In genomic region chr7:144563456-144564155, GRCm38 (mm10) we compare ENCODE assay signal across 12 mouse cellular contexts. TPM values are rescaled to one million over a fixed set of nuclear protein-coding genes. Genes with fewer than 3 reads are reported as not detected.
A peak's percentile ranks its signal among the peaks of the same experiment; 100 is the strongest.
DNase-seq lines count a peak whose midpoint lies in the region; ATAC-seq lines count a peak whose summit lies in the region.
"Had no signal": no experiment of that assay in that cellular context is flagged by ENCODE, and none has a peak within 500 bp of the region (broad histone marks: within the 10 kb centered on the region; RNA-seq: fewer than 3 reads in every experiment).

No protein-coding gene starts in this region.

- H3K9ac ChIP-seq in heart, embryonic 11.5 days (ENCODE audit: low read depth, low read length) = no peak overlapping the region
- no peak overlapping the region for H3K9ac ChIP-seq in limb, embryonic 15.5 days
- H3K9ac ChIP-seq in hindbrain, embryonic 11.5 days (ENCODE audit: low read depth, low read length) = no peak overlapping the region
- no peak overlapping the region for H3K9ac ChIP-seq in liver, embryonic 11.5 days (ENCODE audit: low read depth, low read length)
- H3K9ac ChIP-seq: forebrain, embryonic 15.5 days; intestine, embryonic 15.5 days; liver, embryonic 14.5 days had no signal

- no peaks in the 10 kb centered on the region for H3K27me3 ChIP-seq in heart, embryonic 11.5 days (ENCODE audit: control insufficient read depth, insufficient read depth, low read length)
- no peaks in the 10 kb centered on the region for H3K27me3 ChIP-seq in limb, embryonic 15.5 days
- 0 out of 2 replicates have a peak, but pooled peaks cover 2% of the 10 kb centered on the region for H3K27me3 ChIP-seq in hindbrain, embryonic 11.5 days (ENCODE audit: control insufficient read depth, insufficient read depth, low read length)
- H3K27me3 ChIP-seq in liver, embryonic 11.5 days (replicated peaks; ENCODE audit: control insufficient read depth, insufficient read depth, low read length) = no peaks in the 10 kb centered on the region; the same call in 1 of the 2 replicates
- H3K27me3 ChIP-seq: forebrain, embryonic 15.5 days; intestine, embryonic 15.5 days had no signal

- DNase-seq in heart, postnatal 4 days = peak; percentile 54
- DNase-seq in NIH3T3 (ENCODE audit: low read depth) = peak; percentile 62
- peak; percentile 81 for DNase-seq in fat pad, adult 2 months (ENCODE audit: extremely low read depth, low read depth, low spot score)
- no peak for DNase-seq in hindbrain, embryonic 11.5 days (ENCODE audit: low spot score)
- no peak for DNase-seq in liver, embryonic 11.5 days (ENCODE audit: low spot score)
- DNase-seq: heart, postnatal 36 days; thymus, adult 18-20 months had no signal

- ATAC-seq in heart, embryonic 11.5 days (replicated peaks; ENCODE audit: insufficient number of reproducible peaks, low FRiP score, low TSS enrichment) = no peak
- no peak for ATAC-seq in limb, embryonic 15.5 days (ENCODE audit: insufficient number of reproducible peaks, low FRiP score, low TSS enrichment, low read depth)
- ATAC-seq in hindbrain, embryonic 11.5 days (ENCODE audit: low FRiP score) = no peak
- no peak for ATAC-seq in liver, embryonic 11.5 days (replicated peaks; ENCODE audit: low FRiP score)
- ATAC-seq: forebrain, embryonic 15.5 days; intestine, embryonic 15.5 days had no signal

- no peak overlapping the region for H3K27ac ChIP-seq in heart, embryonic 11.5 days (ENCODE audit: low read depth, low read length)
- peak overlapping the region; percentile 50; the same call in 1 of the 2 replicates for H3K27ac ChIP-seq in limb, embryonic 15.5 days
- H3K27ac ChIP-seq in hindbrain, embryonic 11.5 days (ENCODE audit: low read depth, low read length) = no peak overlapping the region
- H3K27ac ChIP-seq in liver, embryonic 11.5 days (ENCODE audit: low read depth, low read length) = no peak overlapping the region
- H3K27ac ChIP-seq: forebrain, embryonic 15.5 days; intestine, embryonic 15.5 days; liver, embryonic 14.5 days had no signal

- no peaks in the 10 kb centered on the region for H3K4me1 ChIP-seq in heart, embryonic 11.5 days (ENCODE audit: control insufficient read depth, insufficient read depth, low read length)
- peaks cover 5% of the 10 kb centered on the region; the same call in 1 of the 2 replicates for H3K4me1 ChIP-seq in limb, embryonic 15.5 days
- H3K4me1 ChIP-seq in hindbrain, embryonic 11.5 days (replicated peaks; ENCODE audit: control insufficient read depth, insufficient read depth, low read length) = no peaks in the 10 kb centered on the region
- H3K4me1 ChIP-seq in liver, embryonic 11.5 days (replicated peaks; ENCODE audit: control insufficient read depth, insufficient read depth, low read length) = no peaks in the 10 kb centered on the region
- H3K4me1 ChIP-seq: forebrain, embryonic 15.5 days had no signal

- H3K36me3 ChIP-seq in heart, embryonic 11.5 days (ENCODE audit: control insufficient read depth, insufficient read depth, low read length) = no peaks in the 10 kb centered on the region
- no peaks in the 10 kb centered on the region for H3K36me3 ChIP-seq in limb, embryonic 15.5 days
- H3K36me3 ChIP-seq in hindbrain, embryonic 11.5 days (ENCODE audit: control insufficient read depth, insufficient read depth, low read length) = no peaks in the 10 kb centered on the region
- H3K36me3 ChIP-seq in liver, embryonic 11.5 days (ENCODE audit: control insufficient read depth, insufficient read depth, low read length) = no peaks in the 10 kb centered on the region
- H3K36me3 ChIP-seq: forebrain, embryonic 15.5 days; intestine, embryonic 15.5 days had no signal

- no peak overlapping the region for H3K4me3 ChIP-seq in heart, embryonic 11.5 days (ENCODE audit: low read depth, low read length)
- H3K4me3 ChIP-seq in limb, embryonic 15.5 days = no peak overlapping the region
- no peak overlapping the region for H3K4me3 ChIP-seq in hindbrain, embryonic 11.5 days (ENCODE audit: low read depth, low read length)
- no peak overlapping the region for H3K4me3 ChIP-seq in liver, embryonic 11.5 days (ENCODE audit: low read depth, low read length)
- H3K4me3 ChIP-seq: forebrain, embryonic 15.5 days; intestine, embryonic 15.5 days had no signal

- H3K4me2 ChIP-seq in heart, embryonic 11.5 days = no peak overlapping the region
- no peak overlapping the region for H3K4me2 ChIP-seq in limb, embryonic 15.5 days
- no peak overlapping the region for H3K4me2 ChIP-seq in hindbrain, embryonic 11.5 days (replicated peaks; ENCODE audit: low read depth, low read length)
- no peak overlapping the region for H3K4me2 ChIP-seq in liver, embryonic 11.5 days
- H3K4me2 ChIP-seq: forebrain, embryonic 15.5 days; intestine, embryonic 15.5 days had no signal

- no peaks in the 10 kb centered on the region for H3K9me3 ChIP-seq in heart, embryonic 11.5 days (replicated peaks; ENCODE audit: control insufficient read depth, low read length)
- H3K9me3 ChIP-seq in limb, embryonic 15.5 days = no peaks in the 10 kb centered on the region
- H3K9me3 ChIP-seq in hindbrain, embryonic 11.5 days (ENCODE audit: control insufficient read depth, low read length) = no peaks in the 10 kb centered on the region
- no peaks in the 10 kb centered on the region for H3K9me3 ChIP-seq in liver, embryonic 11.5 days (ENCODE audit: control insufficient read depth, low read length)
- H3K9me3 ChIP-seq: forebrain, embryonic 15.5 days; intestine, embryonic 15.5 days had no signal

- WGBS in heart, embryonic 11.5 days (ENCODE audit: insufficient replicate concordance) = 65% methylated on average over 9 of the region's 9 CpGs
- WGBS in limb, embryonic 15.5 days = 45% methylated on average over 9 of the region's 9 CpGs
- 73% methylated on average over 9 of the region's 9 CpGs for WGBS in hindbrain, embryonic 11.5 days
- WGBS in liver, embryonic 11.5 days = 67% methylated on average over 9 of the region's 9 CpGs

RNA-seq across cellular contexts. Expression of gene Ppfia1, which starts 10.1 kb away (rescaled TPM):
- 10 to 100 TPM; 94.6 to 99.9 TPM for total RNA-seq in heart, postnatal 4 days (2021)
- polyA plus RNA-seq in heart, embryonic 11.5 days (2014; fragmentation: Nextera tagmentation; extraction: Ambion mirVana) = 25.7 and 28.9 TPM in 2 replicates
- polyA plus RNA-seq in limb, embryonic 15.5 days (2015; fragmentation: Nextera tagmentation; extraction: Ambion mirVana) = 35.8 and 42.5 TPM in 2 replicates
- polyA plus RNA-seq in hindbrain, embryonic 11.5 days (2014; fragmentation: Nextera tagmentation; extraction: Ambion mirVana) = 38.1 and 38.5 TPM in 2 replicates
- polyA plus RNA-seq in liver, embryonic 11.5 days (2014; fragmentation: Nextera tagmentation; extraction: Ambion mirVana) = 45.4 and 46.5 TPM in 2 replicates

RNA-seq across cellular contexts. Expression of gene Fadd, which starts 18.7 kb away (rescaled TPM):
- total RNA-seq in heart, postnatal 4 days (2021) = 10 to 100 TPM; 16.6 to 16.7 TPM
- polyA plus RNA-seq in heart, embryonic 11.5 days (2014; fragmentation: Nextera tagmentation; extraction: Ambion mirVana) = 12.0 and 12.3 TPM in 2 replicates
- polyA plus RNA-seq in limb, embryonic 15.5 days (2015; fragmentation: Nextera tagmentation; extraction: Ambion mirVana) = 10.1 and 10.8 TPM in 2 replicates
- 8.3 and 8.6 TPM in 2 replicates for polyA plus RNA-seq in hindbrain, embryonic 11.5 days (2014; fragmentation: Nextera tagmentation; extraction: Ambion mirVana)
- polyA plus RNA-seq in liver, embryonic 11.5 days (2014; fragmentation: Nextera tagmentation; extraction: Ambion mirVana) = 11.7 and 12.5 TPM in 2 replicates

Comparison
In these comparisons a context has a peak if more than half of its experiments do, and no peak if none do; other contexts are left out.
1. DNase-seq: peak in heart, postnatal 4 days (single experiment), NIH3T3 (single experiment) and fat pad, adult 2 months (single experiment); none in hindbrain, embryonic 11.5 days (single experiment) and liver, embryonic 11.5 days (single experiment).